Mouse (Mus musculus): Measurements from ENCODE around the gene Tmsb10.

DNA sequence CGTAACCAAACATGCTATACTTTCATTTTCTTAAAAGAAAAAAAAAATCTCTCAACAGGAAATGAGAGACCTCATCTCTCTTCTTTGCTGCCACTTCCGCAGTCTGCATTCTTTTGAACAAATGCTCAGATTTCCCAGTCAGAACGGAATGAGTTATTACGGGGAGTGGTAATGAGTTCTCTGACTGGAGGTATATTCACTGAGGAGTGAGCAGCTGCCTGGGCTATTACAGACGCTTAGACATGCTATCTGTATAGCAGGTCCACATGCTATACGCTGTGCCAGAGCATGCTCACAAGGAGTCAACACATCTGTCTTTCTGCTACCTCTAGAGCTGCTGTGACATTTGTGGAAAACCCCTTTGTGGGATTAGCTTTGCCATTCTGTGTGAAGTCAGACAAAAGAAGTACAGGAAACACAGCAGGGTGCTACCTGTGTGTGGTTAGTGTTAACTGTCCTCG lies 3.8 kb upstream of the Tmsb10 start:
- TF ChIP-seq SMC3 (IDR thresholded peaks at IDR 0.05; ENCODE audit: low read depth, low read length) (no peak), CTCF (IDR thresholded peaks at IDR 0.05 in 2 of 3, conservative IDR thresholded peaks at IDR 0.05 in 1 of 3; ENCODE audit: control insufficient read depth in 1 of 3, insufficient read depth in 1 of 3, low read depth in 2 of 3, low read length in 3 of 3, poor library complexity in 1 of 3, severe bottlenecking in 1 of 3) (no peak), ETS1 (IDR thresholded peaks at IDR 0.05; ENCODE audit: low read depth, low read length) (no peak), CHD1 (IDR thresholded peaks at IDR 0.05; ENCODE audit: low read depth, low read length) (no peak), MAX (IDR thresholded peaks at IDR 0.05; ENCODE audit: low read length) (no peak), CHD2 (IDR thresholded peaks at IDR 0.05; ENCODE audit: low read length) (no peak), TAL1 (IDR thresholded peaks at IDR 0.05; ENCODE audit: low read length) (no peak), RCOR1 (IDR thresholded peaks at IDR 0.05; ENCODE audit: low read depth, low read length) (no peak), ZC3H11A (IDR thresholded peaks at IDR 0.05; ENCODE audit: low read depth, low read length) (no peak), TBP (IDR thresholded peaks at IDR 0.05; ENCODE audit: low read depth, low read length) (no peak), USF1 (IDR thresholded peaks at IDR 0.05; ENCODE audit: low read depth, low read length) (no peak), EP300 (IDR thresholded peaks at IDR 0.05; ENCODE audit: low read depth in 1 of 2, low read length in 2 of 2) (no peak), RAD21 (IDR thresholded peaks at IDR 0.05; ENCODE audit: low read depth, low read length) (no peak), POLR2A (IDR thresholded peaks at IDR 0.05; ENCODE audit: control insufficient read depth in 1 of 2, insufficient read depth in 1 of 2, low read depth in 1 of 2, low read length in 2 of 2, poor library complexity in 1 of 2) (no peak)
